Mouse (Mus musculus) hindbrain, embryonic 11.5 days (tissue): ENCODE measurements around the gene Phf24. TPM values are rescaled to one million over a fixed set of nuclear protein-coding genes. Genes with fewer than 3 reads are reported as not detected.

Experiments
- ATAC-seq: fragments of 200-750 bp; cut with Nextera tagmentation; 2 replicates; pipeline ENCODE4 v1.8.0; 2017; ENCODE audit warnings: mild to moderate bottlenecking, moderate TSS enrichment, moderate library complexity; ENCODE audit not compliant: low FRiP score
- DNase-seq: peaks from one replicate; pipeline ENCODE4 v3.0.0-alpha.2; 2015; ENCODE audit warnings: low spot score
- H3K27ac ChIP-seq: fragments of 300-500 bp; sonication (generic); 2 replicates; pipeline ENCODE4 v1.5.1; 2014; ENCODE audit warnings: mild to moderate bottlenecking, low read depth, low read length
- H3K27me3 ChIP-seq: fragments of 300-500 bp; sonication (generic); 2 replicates; pipeline ENCODE4 v1.6.1; 2014; ENCODE audit warnings: mild to moderate bottlenecking, low read length, moderate library complexity, mixed read lengths; ENCODE audit not compliant: control insufficient read depth, insufficient read depth
- H3K36me3 ChIP-seq: fragments of 300-500 bp; sonication (generic); 2 replicates; pipeline ENCODE4 v1.6.1; 2014; ENCODE audit warnings: mild to moderate bottlenecking, low read length, moderate library complexity, mixed read lengths; ENCODE audit not compliant: control insufficient read depth, insufficient read depth
- H3K4me1 ChIP-seq: fragments of 300-500 bp; sonication (generic); replicated peaks from 2 replicates; pipeline ENCODE4 v1.6.1; 2014; ENCODE audit warnings: low read length, mixed read lengths; ENCODE audit not compliant: control insufficient read depth, insufficient read depth
- H3K4me2 ChIP-seq: fragments of 300-500 bp; sonication (generic); replicated peaks from 2 replicates; pipeline ENCODE4 v1.6.1; 2014; ENCODE audit warnings: mild to moderate bottlenecking, low read depth, low read length
- H3K4me3 ChIP-seq: fragments of 300-500 bp; sonication (generic); 2 replicates; pipeline ENCODE4 v1.5.1; 2014; ENCODE audit warnings: low read depth, low read length
- H3K9ac ChIP-seq: fragments of 300-500 bp; sonication (generic); 2 replicates; pipeline ENCODE4 v1.6.1; 2014; ENCODE audit warnings: low read depth, low read length
- H3K9me3 ChIP-seq: fragments of 300-500 bp; sonication (generic); 2 replicates; pipeline ENCODE4 v1.6.1; 2016; ENCODE audit warnings: low read length; ENCODE audit not compliant: control insufficient read depth
- WGBS: fragments of 180-500 bp; shearing (Covaris S2); extraction: QIAGEN DNeasy Blood & Tissue Kit; methylation state at CpG from one replicate; pipeline ENCODE4 v1.1.7; 2014; 5-methylcytosine and 5-hydroxymethylcytosine counted together
- polyA plus RNA-seq: library from polyadenylated mRNA; unstranded; fragments of >200 nt; fragmentation: Nextera tagmentation; extraction: Ambion mirVana; gene quantifications from 2 replicates; pipeline ENCODE4 v1.2.1, GENCODE M21; 2014

Gene Phf24
- polyA plus RNA-seq, 1 experiment from 2014 or later: 4.4 TPM

DNA sequence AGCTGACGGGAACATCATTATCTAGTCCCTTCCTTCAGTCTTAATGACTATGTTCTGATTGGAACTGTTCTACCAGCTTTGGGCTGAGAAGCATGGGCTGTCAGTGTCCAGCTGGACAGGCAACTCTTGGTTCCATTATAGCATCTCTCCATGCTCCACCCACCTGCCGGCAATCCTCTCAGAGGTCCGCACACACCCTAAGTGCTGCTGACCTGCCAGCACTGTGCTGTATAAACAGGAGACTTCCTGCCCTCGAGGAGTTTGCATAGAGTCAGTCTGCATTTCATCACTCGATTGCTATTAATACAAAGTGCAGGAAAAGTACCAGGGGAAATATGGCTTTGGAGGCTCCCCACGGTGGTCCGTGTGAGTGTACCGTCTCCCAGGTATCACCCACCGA lies 4.3 kb downstream of the Phf24 start:
- H3K4me2 ChIP-seq: no peak overlapping the region
- ATAC-seq (no peak), DNase-seq (no peak)
- peaks cover 16% of the 10 kb centered on the region for H3K27me3 ChIP-seq
- WGBS: 83% methylated on average over 9 of the region's 9 CpGs
- H3K9ac ChIP-seq: no peak overlapping the region
- no peaks in the 10 kb centered on the region for H3K36me3 ChIP-seq
- H3K27ac ChIP-seq: no peak overlapping the region
- no peak overlapping the region for H3K4me3 ChIP-seq
- H3K4me1 ChIP-seq: peaks cover 3% of the 10 kb centered on the region; the same call in 1 of the 2 replicates
- no peaks in the 10 kb centered on the region for H3K9me3 ChIP-seq

DNA sequence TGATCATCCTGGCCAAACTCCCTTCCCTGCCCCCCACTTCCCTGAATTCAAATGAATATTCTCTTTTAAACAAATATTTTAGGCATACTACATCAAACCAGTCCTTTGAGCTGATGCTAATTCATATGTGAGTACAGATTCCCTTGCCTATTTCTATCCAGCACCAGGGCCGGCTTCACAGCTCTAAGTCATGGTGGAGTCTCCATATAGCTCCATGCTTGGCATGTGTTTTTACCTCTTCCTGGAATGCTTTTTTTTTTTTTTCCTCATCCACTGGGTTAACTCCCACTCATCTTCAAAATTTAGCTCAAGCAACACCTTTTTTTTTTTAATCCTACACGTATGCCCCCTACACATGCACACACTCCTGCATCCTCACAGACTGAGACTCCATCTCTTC lies 5.1 kb downstream of the Phf24 start:
- 93% methylated on average over 2 of the region's 2 CpGs for WGBS
- no peak overlapping the region for H3K9ac ChIP-seq
- no peak for DNase-seq
- ATAC-seq: no peak
- no peaks in the 10 kb centered on the region for H3K9me3 ChIP-seq
- peaks cover 11% of the 10 kb centered on the region for H3K27me3 ChIP-seq
- peaks cover 3% of the 10 kb centered on the region; the same call in 1 of the 2 replicates for H3K4me1 ChIP-seq
- no peak overlapping the region for H3K27ac ChIP-seq
- H3K4me3 ChIP-seq: no peak overlapping the region
- no peak overlapping the region for H3K4me2 ChIP-seq
- H3K36me3 ChIP-seq: no peaks in the 10 kb centered on the region

DNA sequence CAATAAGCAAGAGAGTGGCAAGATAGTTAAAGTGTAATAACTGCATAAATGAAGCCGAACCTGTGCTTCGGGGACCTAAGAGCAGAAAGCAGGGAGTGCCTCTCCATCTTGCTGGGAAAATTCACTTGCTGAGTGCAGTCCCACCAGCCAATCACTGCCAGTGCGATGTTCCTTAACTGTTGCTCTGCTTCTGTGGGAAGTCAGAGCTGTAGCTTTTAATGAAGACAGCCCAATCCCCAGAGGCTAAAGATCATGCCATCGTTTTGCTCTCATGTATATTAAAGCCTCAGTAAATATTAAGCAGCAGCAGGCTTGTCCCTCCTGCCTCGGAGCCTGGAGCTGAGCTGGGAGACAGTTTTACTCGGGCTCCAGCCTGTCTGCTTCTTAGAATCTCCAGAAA lies 5.6 kb downstream of the Phf24 start:
- 79% methylated on average over 6 of the region's 6 CpGs for WGBS
- H3K27me3 ChIP-seq: peaks cover 10% of the 10 kb centered on the region
- no peak for DNase-seq

DNA sequence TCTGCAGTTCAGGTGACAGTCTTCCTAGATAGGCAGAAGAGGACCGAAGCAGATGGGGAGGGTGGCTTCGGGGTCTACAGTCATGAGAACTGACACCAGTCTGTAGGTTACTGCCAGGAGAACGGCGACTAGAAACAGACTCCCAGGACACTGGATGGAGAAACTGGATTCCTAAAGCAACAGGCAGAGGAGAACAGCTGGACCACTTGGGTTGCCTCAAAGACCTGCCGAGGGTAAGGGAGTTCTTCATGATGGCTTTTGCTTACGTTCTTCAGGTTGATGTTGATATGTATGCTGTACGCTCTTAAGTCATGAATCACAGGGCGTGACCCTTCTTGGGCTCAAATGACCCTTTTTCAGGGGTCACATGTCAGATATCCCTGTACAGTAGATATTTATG lies 6.0 kb downstream of the Phf24 start:
- ATAC-seq (no peak), DNase-seq (no peak)
- H3K36me3 ChIP-seq: no peaks in the 10 kb centered on the region
- H3K4me1 ChIP-seq: peaks cover under 1% of the 10 kb centered on the region; the same call in 1 of the 2 replicates
- H3K9me3 ChIP-seq: no peaks in the 10 kb centered on the region
- no peak overlapping the region for H3K4me2 ChIP-seq
- no peak overlapping the region for H3K4me3 ChIP-seq
- no peak overlapping the region for H3K27ac ChIP-seq
- H3K9ac ChIP-seq: no peak overlapping the region
- H3K27me3 ChIP-seq: peaks cover 7% of the 10 kb centered on the region
- WGBS: 93% methylated on average over 8 of the region's 8 CpGs

More for the DNA sequence above, 5.6 kb downstream of the Phf24 start:
- H3K4me2 ChIP-seq: no peak overlapping the region
- H3K9me3 ChIP-seq: no peaks in the 10 kb centered on the region
- H3K27ac ChIP-seq: no peak overlapping the region
- H3K36me3 ChIP-seq: no peaks in the 10 kb centered on the region
- H3K4me1 ChIP-seq: peaks cover 3% of the 10 kb centered on the region; the same call in 1 of the 2 replicates
- H3K4me3 ChIP-seq: no peak overlapping the region
- H3K9ac ChIP-seq: no peak overlapping the region
- no peak for ATAC-seq

DNA sequence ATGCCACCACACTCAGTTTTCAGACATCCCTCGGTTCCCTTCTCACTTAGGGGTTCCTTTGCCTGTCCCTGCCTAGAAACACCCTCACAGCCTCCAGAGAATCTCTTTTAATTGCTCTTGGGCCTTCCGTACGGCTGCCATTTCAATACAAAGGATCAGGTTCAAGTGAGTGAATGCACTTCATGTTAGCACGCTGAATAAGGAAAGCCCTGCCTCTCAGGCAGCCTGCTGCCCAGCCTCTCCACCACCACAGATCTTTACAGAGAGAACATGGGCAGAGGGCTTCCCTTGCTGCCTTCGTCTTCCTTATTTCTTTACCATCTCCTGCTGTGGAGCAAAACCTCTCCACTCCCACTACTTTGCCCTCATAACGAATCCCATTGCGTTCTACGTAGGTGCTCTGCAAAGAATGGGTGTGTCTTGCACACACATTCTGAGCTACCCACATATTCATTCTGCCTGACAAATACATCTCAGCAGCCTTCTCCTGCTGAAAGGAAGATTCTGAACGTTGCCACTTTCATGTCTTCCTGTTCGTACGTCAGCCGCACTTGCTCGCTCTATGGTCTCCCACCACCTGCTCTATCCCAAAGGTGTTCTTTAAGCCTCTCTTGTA lies 7.7 kb downstream of the Phf24 start:
- DNase-seq: no peak
- WGBS: 76% methylated on average over 13 of the region's 13 CpGs
- no peaks in the 10 kb centered on the region for H3K27me3 ChIP-seq

GRCm38 (mm10) chr4:42928209-42928608 lies 11.7 kb downstream of the Phf24 start:
- Histone ChIP-seq H3K36me3 (no peaks in the 10 kb centered on the region), H3K9me3 (no peaks in the 10 kb centered on the region)

More for the DNA sequence above, 7.7 kb downstream of the Phf24 start:
- Histone ChIP-seq H3K4me3 (no peak overlapping the region), H3K27ac (no peak overlapping the region), H3K4me2 (no peak overlapping the region), H3K9me3 (no peaks in the 10 kb centered on the region), H3K4me1 (no peaks in the 10 kb centered on the region), H3K36me3 (no peaks in the 10 kb centered on the region), H3K9ac (no peak overlapping the region)
- no peak for ATAC-seq

DNA sequence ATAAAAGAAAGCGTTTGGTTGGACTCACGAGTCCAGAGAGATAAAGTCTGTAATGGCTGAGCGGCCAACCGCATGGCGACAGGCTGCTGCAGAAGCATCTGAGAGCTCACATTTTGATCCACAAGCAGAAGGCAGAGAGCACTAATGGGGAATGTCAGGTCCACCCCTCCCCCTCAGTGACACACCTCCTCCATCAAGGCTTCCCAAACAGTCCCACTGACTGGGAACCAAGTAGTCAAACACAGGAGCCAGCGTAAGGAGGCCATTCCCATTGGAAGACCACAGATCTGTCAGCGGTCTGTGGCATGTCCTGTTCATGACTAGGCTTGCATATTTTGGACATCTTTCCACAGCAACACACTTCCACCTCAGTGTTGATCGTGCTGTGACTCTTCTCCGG lies 12.5 kb downstream of the Phf24 start:
- no peaks in the 10 kb centered on the region for H3K9me3 ChIP-seq
- ATAC-seq (no peak), DNase-seq (no peak)
- no peak overlapping the region for H3K4me3 ChIP-seq
- H3K4me2 ChIP-seq: no peak overlapping the region
- H3K27ac ChIP-seq: no peak overlapping the region
- no peaks in the 10 kb centered on the region for H3K27me3 ChIP-seq
- no peaks in the 10 kb centered on the region for H3K4me1 ChIP-seq
- 94% methylated on average over 9 of the region's 9 CpGs for WGBS
- H3K9ac ChIP-seq: no peak overlapping the region
- H3K36me3 ChIP-seq: no peaks in the 10 kb centered on the region

More at GRCm38 (mm10) chr4:42928209-42928608, 11.7 kb downstream of the Phf24 start:
- DNase-seq (no peak), ATAC-seq (no peak)
- 79% methylated on average over 5 of the region's 5 CpGs for WGBS
- Histone ChIP-seq H3K4me1 (no peaks in the 10 kb centered on the region), H3K9ac (no peak overlapping the region), H3K4me2 (no peak overlapping the region), H3K4me3 (no peak overlapping the region), H3K27ac (no peak overlapping the region), H3K27me3 (no peaks in the 10 kb centered on the region)

DNA sequence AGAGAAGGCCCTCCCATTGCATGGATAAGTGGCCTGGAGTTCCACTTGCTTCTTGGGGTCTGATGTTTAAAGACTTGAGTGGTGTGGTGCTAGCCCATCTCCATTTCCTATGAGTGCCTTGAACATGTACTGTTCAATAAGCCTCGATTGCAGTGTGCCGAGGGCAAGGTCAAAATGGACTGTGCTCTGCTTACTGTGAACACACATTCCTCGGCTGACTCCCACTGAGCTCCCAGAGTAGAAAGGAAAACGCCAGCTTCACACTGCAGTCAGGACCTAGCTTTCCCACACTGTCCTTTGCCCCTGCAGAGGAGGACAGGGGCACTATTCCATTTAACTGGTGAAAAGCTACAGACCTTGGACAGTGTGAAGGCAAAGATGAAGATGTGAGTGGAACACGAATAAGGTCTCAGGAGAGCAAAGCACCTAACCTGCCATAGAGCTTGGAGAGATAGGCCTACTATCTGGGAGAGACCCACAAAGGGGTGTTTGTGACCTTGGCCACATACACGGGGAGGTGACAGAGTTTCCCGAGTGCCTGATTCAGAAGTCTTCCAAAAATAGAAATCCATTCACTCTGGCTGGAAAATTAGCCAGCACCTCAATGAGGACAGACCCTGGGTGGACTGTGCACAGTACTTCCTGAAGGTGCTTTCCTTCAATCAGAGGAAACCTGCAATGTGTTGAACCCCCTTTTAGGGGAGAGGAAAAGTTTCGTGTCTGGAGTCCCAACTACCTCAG lies 15.9 kb downstream of the Phf24 start:
- Histone ChIP-seq H3K4me3 (no peak overlapping the region), H3K4me1 (no peaks in the 10 kb centered on the region), H3K4me2 (no peak overlapping the region), H3K9ac (no peak overlapping the region), H3K27me3 (no peaks in the 10 kb centered on the region), H3K27ac (no peak overlapping the region), H3K36me3 (no peaks in the 10 kb centered on the region), H3K9me3 (no peaks in the 10 kb centered on the region)
- ATAC-seq: no peak
- WGBS: 65% methylated on average over 8 of the region's 8 CpGs
- no peak for DNase-seq

DNA sequence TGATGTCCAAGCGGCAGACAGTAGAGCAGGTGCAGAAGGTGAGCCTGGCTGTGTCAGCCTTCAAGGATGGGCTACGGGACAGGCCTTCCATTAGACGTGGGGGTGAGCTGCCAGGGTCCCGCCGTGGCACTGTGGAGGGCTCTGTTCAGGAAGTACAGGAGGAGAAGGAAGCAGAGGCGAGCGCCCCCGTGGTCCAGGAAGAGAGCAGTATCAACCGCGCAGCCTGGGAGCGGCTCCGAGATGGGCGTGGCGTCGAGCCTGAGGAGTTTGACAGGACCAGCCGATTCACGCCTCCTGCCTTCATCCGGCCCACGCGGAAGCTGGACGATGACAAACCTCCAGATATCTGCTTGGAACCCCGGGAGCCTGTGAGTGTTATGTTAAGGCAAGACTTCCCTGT lies 17.2 kb downstream of the Phf24 start:
- peak; percentile 53 for ATAC-seq
- peak overlapping the region; percentile 40; the same call in 1 of the 2 replicates for H3K9ac ChIP-seq
- 11% methylated on average over 22 of the region's 22 CpGs for WGBS

More for the DNA sequence above, 17.2 kb downstream of the Phf24 start:
- DNase-seq: peak; percentile 69
- H3K27me3 ChIP-seq: no peaks in the 10 kb centered on the region
- H3K36me3 ChIP-seq: no peaks in the 10 kb centered on the region
- H3K4me2 ChIP-seq: peak overlapping the region; percentile 22; the same call in 1 of the 2 replicates
- H3K27ac ChIP-seq: no peak overlapping the region
- no peaks in the 10 kb centered on the region for H3K9me3 ChIP-seq
- H3K4me1 ChIP-seq: no peaks in the 10 kb centered on the region
- no peak overlapping the region for H3K4me3 ChIP-seq
